Mouse (Mus musculus) leukemia stem cell, adult 10-12 weeks (primary cell): Measurements from ENCODE around the gene Zkscan7. TPM values are rescaled to one million over a fixed set of nuclear protein-coding genes. Genes with fewer than 3 reads are reported as not detected.

ENCODE experiments used
- polyA plus RNA-seq: library from polyadenylated mRNA; stranded (reverse); fragments of >175 nt; gene quantifications from 2 replicates; pipeline ENCODE4 v1.2.3, GENCODE M21; 2012; ENCODE audit warnings: low replicate concordance

The Zkscan7 gene
- polyA plus RNA-seq: 0.44 and 0.97 TPM in 2 replicates

GRCm38 (mm10) chr9:122885385-122885784, at the start of gene Zkscan7:
Gene Zkscan7, plus strand, starts transcription at chr9:122885685.

DNA sequence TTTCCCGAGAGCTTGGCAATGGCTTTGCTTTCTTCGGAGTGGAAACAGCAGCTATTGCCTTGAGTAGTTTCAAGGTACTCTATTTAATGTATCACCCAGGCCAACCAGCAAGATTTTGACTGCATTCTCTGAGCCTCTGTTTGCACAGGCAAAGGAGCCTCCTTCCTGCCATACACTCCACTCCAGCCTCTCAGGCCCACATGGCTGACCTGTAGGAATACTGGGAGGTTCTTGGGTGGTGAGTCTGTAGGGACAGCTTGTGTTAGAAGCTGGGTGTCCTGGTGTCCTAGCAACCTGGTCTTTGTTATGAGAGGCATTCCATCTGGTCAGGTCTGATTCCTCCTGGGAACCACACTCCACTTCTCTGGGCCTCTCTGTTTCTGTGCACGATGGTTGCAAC, 41.7 kb upstream of the Zkscan7 start, which contains the start of gene Gm35549:
Gene Gm35549, minus strand, starts transcription at position 276 of the 400 bp plus-strand sequence.

DNA sequence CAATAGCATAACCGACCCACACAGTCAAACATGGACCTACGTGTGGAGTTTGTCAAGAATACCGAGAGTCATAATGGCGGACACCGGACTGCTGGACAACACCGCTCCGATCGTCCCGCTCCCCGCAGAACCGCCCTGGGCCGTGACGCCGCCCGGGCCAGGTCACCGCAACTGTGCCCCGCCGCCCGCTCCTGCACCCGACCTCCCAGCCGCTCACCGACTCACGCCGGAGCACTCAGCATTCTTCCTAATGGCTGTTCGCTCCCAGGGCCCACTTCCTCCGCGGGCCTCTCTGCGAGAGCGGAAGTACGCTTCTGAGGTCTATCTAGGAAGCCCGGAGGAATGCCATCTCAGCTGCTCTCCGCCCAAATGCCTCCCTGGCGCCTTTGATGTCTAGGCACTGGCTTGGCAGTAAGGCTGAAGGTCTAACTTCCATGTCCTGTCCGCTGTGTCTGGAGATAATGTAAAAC, 19.8 kb upstream of the Zkscan7 start, which contains the start of gene Zfp445:
Gene Zfp445, minus strand, starts transcription at position 310 of the 470 bp plus-strand sequence.

DNA sequence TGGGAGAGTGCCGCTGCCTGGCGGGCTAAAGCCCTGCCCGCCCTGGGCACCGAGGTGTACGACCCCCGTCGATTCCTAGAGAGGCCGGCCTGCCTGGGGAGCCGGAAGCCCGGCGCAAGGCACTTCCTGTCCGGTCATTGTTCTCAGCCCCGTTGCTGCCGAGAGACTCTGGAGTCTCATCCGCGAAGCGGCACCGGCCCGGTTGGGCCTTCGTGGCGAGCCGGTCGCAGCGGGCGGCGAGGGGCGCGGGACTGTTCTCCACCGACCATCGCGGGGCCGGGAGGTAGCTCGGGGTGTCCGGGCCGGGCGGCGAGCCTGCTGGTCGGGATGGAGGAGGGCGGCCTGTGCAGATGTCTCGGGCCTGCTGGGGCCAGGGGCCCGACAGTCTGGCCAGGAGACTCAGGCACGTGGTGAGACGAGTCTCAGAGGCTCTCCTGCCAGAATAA, 37.5 kb downstream of the Zkscan7 start, which contains the start of gene Zfp105:
Gene Zfp105, plus strand, starts transcription at position 137 of the 446 bp plus-strand sequence.

Other genes with a start within 250 kb of the Zkscan7 start
- not detected in 2 replicates for gene Topaz1, start 138.3 kb upstream of the Zkscan7 start, polyA plus RNA-seq
- gene Tcaim, start 80.1 kb upstream of the Zkscan7 start, polyA plus RNA-seq: 0.84 and 0.92 TPM in 2 replicates
- gene Gm35549, start 41.6 kb upstream of the Zkscan7 start, polyA plus RNA-seq: not detected in 2 replicates
- 4.2 and 4.5 TPM in 2 replicates for gene Zfp445, start 19.7 kb upstream of the Zkscan7 start, polyA plus RNA-seq
- 0.08 and 0.42 TPM in 2 replicates for gene Zfp105, start 37.4 kb downstream of the Zkscan7 start, polyA plus RNA-seq
- 1.5 and 2.4 TPM in 2 replicates for gene 1110059G10Rik, start 65.3 kb downstream of the Zkscan7 start, polyA plus RNA-seq
- gene Kif15, start 65.4 kb downstream of the Zkscan7 start, polyA plus RNA-seq: 4.0 and 9.8 TPM in 2 replicates
- 0.74 and 2.9 TPM in 2 replicates for gene Tmem42, start 135.6 kb downstream of the Zkscan7 start, polyA plus RNA-seq
- gene Tgm4, start 149.0 kb downstream of the Zkscan7 start, polyA plus RNA-seq: not detected in 2 replicates
- 65.3 and 82.4 TPM in 2 replicates for gene Zdhhc3, start 227.5 kb downstream of the Zkscan7 start, polyA plus RNA-seq
- 0.38 and 8.1 TPM in 2 replicates for gene Exosc7, start 227.5 kb downstream of the Zkscan7 start, polyA plus RNA-seq